Mouse (Mus musculus) granulocyte monocyte progenitor cell, adult 5-6 weeks (primary cell): ENCODE measurements around the gene Mea1. TPM values are rescaled to one million over a fixed set of nuclear protein-coding genes. Genes with fewer than 3 reads are reported as not detected.

Experiments used
- ATAC-seq: replicated peaks from 2 replicates; pipeline ENCODE4 v1.8.0; 2016; ENCODE audit warnings: mild to moderate bottlenecking, moderate TSS enrichment, inconsistent platforms; ENCODE audit not compliant: poor library complexity, severe bottlenecking
- total RNA-seq, 2 experiments: library from RNA; stranded (forward) in 1 of 2; stranded (reverse) in 1 of 2; fragments of 200-712, 200-1000 nt in 1 of 2; fragments of >200 nt in 1 of 2; fragmentation: Nextera tagmentation in 1 of 2; gene quantifications; 2 replicates each; pipeline ENCODE4 v1.2.3; 2014 to 2017

The Mea1 gene
- total RNA-seq, 2 experiments from 2014 or later = 76.8 to 82.4 TPM

- no peak for ATAC-seq
Observed at GRCm38 (mm10) chr17:46702506-46702905, 23.9 kb downstream of the Mea1 start.

DNA sequence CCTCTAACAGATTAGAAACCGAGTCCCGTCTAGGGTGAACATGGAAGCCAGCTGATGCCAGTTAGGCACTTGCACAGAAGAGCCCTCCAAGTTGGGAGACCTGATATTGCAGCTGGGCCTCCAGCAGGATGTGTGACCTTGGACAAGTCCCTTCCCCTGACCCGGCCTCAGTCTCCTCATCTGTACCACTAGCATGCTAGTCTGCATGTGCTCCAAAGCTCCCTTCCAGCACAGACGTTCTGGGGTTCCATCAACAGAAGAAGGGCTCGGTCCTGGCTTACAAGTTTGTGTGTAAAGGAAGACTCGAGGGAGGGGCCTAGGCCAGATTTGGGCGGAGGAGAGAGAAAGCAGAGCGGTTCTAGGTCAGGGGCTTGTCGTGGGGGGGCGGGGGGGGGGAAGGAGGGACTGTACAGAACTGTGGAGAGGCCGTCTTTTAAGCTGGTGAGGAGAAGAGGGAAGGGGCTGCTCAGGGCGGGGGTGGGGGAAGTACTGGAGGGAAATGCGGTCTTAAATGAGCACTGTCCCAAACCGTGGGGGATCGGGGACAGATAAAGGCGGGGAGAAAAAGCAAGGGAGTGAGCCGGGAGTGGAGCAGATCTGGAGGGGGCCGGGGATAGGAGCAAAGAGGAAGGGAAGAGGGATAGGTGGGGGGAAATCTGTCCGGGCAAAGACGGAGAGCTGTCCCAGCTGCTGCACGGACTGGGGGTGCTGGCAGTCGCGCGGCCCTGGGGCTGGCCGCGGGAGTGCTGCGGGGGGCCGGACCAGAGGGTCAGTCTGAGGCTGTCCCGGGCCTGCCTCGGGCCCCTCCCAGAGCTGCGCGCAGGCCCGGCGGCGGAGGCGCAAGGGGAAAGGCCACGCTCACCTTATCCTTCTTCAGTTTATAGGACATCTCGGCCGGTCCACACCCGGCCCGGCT is 25.6 kb downstream of the Mea1 start:
- ATAC-seq = peak; percentile 18

DNA sequence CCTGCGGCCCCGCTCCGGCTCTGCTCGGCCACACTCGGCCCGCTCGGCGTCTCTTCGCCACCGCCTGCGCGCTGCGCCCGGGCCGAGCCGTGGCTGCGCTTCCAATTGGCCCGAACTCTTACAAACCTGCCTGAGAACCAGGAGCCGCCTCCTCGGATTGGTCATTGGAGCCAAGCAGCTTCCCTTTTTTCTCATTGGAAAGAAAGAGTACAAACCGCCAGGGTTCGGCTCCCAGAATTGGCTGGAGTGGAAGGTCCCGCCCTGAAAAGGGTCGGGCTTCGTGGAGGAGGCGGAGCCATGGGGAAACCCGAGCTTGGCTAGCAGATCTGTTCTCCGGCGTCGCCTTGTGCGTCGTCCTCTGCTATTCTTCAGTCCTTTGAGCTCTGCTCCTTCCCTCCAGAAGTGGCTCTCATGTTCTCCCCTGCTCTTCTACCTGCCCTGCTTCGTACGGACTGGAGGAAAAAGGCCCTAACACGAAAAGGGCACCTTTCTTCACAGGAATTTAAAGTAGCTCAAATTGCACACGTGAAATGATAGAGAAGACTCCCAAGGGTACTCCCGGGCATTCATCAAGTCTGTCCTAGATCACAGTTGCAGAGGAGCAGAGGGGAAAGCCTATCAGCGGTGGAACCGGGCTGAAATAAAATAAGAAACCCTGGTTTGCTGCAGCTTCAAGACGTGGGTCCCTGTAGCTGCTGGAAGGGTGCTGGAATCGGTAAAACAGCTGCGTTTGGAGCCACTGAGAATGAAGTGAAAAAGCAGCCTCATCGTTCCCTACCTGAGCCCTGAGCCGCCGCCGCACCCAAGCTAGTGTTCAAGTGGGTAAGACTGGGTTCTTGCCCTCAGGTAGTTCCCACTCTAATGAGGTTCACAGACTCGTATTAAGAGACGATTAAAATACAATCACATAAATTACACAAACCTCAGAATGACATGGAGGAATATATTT is 26.6 kb downstream of the Mea1 start, which contains the start of gene Ppp2r5d:
TSS of gene Ppp2r5d (minus strand) at position 225 of the 949 bp plus-strand sequence.
- ATAC-seq = peak; percentile 96

- no peak for ATAC-seq
Observed at GRCm38 (mm10) chr17:46706375-46707089, 27.9 kb downstream of the Mea1 start.

- peak; percentile 94 for ATAC-seq
Observed at GRCm38 (mm10) chr17:46710959-46711597, 32.5 kb downstream of the Mea1 start, which contains the start of gene Pex6. Gene Pex6, plus strand, starts transcription at chr17:46711463.

DNA sequence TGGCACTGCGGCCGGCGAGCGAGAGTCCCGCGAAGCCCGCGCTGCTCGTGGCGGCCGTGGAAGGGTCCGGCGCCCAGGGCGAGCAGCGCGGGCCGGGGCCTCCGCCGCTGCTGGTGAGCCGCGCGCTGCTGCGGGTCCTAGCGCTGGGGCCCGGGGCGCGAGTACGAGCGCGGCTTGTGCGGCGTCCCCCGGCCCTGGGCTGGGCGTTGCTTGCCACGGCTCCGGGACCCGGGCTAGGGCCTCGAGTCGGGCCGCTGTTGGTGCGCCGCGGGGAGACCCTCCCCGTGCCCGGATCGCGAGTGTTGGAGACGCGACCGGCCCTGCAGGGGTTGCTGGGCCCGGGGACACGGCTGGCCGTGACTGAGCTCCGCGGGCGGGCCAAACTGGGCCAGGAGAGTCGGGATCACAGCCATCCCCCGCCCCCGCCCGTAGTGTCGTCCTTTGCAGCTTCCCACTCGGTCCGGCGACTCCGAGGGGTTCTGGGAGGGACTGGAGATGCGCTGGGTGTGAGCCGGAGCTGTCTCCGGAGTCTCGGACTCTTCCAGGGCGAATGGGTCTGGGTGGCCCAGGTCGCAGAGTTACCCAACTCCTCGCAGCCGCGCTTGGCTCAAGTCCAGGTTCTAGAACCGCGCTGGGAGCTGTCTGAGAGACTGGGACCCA is 33.1 kb downstream of the Mea1 start:
- ATAC-seq = peak; percentile 33

GRCm38 (mm10) chr17:46712442-46712841 is 33.8 kb downstream of the Mea1 start:
- no peak for ATAC-seq

- no peak for ATAC-seq
Observed at GRCm38 (mm10) chr17:46713849-46714248, 35.3 kb downstream of the Mea1 start.

DNA sequence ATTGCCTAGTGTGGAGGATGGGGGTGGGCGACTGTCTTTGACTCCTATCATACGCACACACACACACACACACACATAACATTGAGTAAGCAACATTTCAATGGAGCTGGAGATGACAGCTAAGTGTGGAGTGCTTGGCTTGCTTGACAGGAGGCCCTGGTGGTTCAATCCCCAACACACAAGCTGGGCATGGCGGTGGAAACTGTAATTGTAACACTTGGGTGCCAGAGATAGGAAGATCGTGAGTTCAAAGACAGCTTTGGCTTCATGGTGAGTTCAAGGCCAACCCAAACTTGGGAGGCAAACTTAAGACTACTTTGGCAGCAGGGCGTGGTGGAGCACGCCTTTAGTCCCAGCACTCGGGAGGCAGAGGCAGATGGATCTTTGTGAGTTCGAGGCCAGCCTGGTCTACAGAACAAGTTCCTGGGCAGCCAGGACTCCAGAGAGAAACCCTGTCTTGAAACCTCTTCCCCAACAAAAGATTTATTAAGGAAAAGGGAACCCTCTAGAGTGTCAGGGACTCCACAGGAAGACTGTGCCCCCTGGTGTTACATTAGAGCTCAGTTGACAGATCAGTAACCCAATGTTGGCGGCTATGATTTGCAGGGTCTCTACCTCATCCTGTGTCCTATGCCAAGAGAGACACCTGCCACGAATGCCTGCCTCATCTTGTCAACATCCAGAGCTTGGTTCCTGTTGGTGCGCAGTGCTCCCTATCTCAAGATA is 36.3 kb downstream of the Mea1 start:
- no peak for ATAC-seq

GRCm38 (mm10) chr17:46721077-46721476 is 42.5 kb downstream of the Mea1 start:
- no peak for ATAC-seq

DNA sequence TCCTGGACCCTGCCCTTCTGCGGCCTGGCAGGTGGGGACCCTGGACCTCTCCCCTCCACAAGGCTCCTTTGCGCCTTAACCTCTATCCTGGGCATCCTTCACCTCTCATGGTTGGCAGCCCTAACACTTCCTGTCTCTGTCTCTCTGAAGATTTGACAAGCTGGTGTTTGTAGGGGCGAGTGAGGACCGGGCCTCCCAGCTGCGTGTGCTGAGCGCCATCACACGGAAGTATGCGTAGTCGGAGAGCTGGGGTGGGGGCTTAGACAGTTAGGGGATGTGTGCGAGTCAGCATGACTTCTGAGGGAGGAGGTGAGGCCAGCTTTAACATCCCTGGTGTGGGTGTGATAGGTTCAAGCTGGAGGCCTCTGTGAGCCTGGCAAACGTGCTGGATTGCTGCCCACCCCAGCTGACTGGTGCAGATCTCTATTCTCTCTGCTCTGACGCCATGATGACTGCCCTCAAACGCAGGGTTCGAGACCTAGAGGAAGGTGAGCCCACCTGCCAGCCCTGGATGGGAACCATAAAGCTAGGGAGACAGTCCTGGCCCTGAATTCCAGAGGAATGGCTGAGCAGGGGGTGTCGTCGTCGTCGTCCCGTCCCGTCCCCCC is 46.0 kb downstream of the Mea1 start:
- ATAC-seq = no peak

GRCm38 (mm10) chr17:46725273-46725672 is 46.7 kb downstream of the Mea1 start:
- ATAC-seq = peak; percentile 31

- peak; percentile 31; the same call in 1 of the 2 replicates for ATAC-seq
Observed at GRCm38 (mm10) chr17:46725731-46726645, 47.4 kb downstream of the Mea1 start.

DNA sequence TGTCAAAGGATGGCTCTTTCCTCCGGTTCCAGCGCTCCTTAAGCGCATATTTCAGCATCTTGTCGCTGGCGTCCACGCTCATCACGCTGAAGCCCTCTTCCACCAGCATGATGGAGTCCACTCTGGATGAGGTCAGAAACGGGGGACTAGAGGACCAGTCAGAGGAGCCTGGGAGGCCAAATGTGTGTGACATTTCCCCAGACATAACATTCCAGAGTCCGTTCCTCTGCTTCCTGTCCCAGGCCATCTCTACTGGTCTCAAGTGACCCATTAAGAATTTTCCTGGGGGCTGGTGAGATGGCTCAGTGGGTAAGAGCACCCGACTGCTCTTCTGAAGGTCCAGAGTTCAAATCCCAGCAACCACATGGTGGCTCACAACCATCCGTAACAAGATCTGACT is 48.7 kb downstream of the Mea1 start:
- ATAC-seq = no peak

DNA sequence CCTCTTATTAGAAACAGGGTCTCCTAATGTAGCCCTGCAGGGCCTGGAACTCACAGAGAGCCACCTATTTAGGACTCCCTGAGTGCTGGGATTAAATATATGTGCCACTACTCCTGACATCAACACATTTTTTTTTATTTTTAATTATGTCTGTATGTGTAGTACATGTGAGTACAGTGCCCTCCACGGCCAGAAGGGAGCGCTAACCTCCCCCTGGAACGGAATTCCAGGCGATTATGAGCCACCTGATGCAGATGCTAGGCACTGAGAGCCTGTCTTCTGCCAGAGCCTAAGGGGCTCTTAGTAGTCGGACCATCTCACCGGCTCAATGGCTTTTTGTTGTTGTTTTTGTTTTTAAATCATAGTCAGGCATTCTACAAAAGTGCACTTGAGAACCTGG is 49.4 kb downstream of the Mea1 start:
- no peak; the same call in 1 of the 2 replicates for ATAC-seq

DNA sequence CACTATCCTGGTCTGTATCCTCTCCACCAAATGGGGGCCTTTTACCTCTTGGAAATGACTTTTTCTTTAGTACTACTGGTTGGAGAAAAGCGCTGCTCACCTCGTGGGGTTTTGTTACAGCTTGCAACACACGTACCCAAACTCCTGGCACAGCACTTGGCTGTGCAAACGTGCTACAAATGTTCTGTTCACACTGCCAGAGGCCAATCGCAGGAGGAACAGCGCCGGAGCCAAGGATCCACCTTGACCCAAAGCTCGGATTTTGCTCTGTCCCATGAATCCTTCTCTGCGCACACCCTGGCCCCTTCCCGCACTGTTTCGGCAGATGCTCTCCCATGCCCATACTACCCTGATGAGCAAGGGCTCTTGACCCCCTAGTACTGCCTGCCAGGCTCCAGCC is 49.9 kb downstream of the Mea1 start:
- ATAC-seq = no peak

- ATAC-seq = peak; percentile 42
Observed at GRCm38 (mm10) chr17:46728904-46729318, 50.3 kb downstream of the Mea1 start, which contains the start of gene Gnmt. Gene Gnmt, minus strand, starts transcription at chr17:46729168.
